Mouse (Mus musculus) kidney, adult 2 months (tissue): ENCODE data around the gene Rap1gds1. TPM values are rescaled to one million over a fixed set of nuclear protein-coding genes. Genes with fewer than 3 reads are reported as not detected.

Experiments
- DNase-seq: peaks from one replicate; pipeline ENCODE4 v3.0.0; 2021
- H3K27ac ChIP-seq: fragments of 200-500 bp; 2 replicates; pipeline ENCODE4 v1.5.1; 2012; ENCODE audit warnings: low read depth, low read length, control low read depth, inconsistent platforms; ENCODE audit not compliant: insufficient read depth
- H3K27me3 ChIP-seq: fragments of 200-500 bp; replicated peaks from 2 replicates; pipeline ENCODE4 v1.6.1; 2012; ENCODE audit warnings: mild to moderate bottlenecking, moderate library complexity, low read length, inconsistent platforms; ENCODE audit not compliant: control insufficient read depth, insufficient read depth
- H3K36me3 ChIP-seq: fragments of 200-500 bp; 2 replicates; pipeline ENCODE4 v1.6.1; 2012; ENCODE audit warnings: mild to moderate bottlenecking, moderate library complexity, low read length, inconsistent platforms; ENCODE audit not compliant: control insufficient read depth, insufficient read depth
- H3K4me1 ChIP-seq: fragments of 200-500 bp; 2 replicates; pipeline ENCODE4 v1.6.1; 2011; ENCODE audit warnings: low read length; ENCODE audit not compliant: control insufficient read depth, insufficient read depth
- H3K4me3 ChIP-seq: fragments of 200-500 bp; 2 replicates; pipeline ENCODE4 v1.5.1; 2011; ENCODE audit warnings: mild to moderate bottlenecking, low read depth, low read length, control low read depth; ENCODE audit not compliant: insufficient read depth
- CTCF ChIP-seq: fragments of 200-500 bp; conservative IDR thresholded peaks from 2 replicates; pipeline ENCODE4 v1.5.1; 2011; ENCODE audit warnings: low read depth, mild to moderate bottlenecking, control low read depth, low read length, moderate library complexity, mixed read lengths; ENCODE audit not compliant: insufficient read depth, insufficient read length
- POLR2A ChIP-seq: fragments of 200-500 bp; IDR thresholded peaks from one replicate; pipeline ENCODE4 v1.6.1; 2011; ENCODE audit warnings: low read depth, low read length, control low read depth
- WGBS: fragments of 180-500 bp; shearing (Covaris S2); methylation state at CpG from one replicate; pipeline ENCODE4 v1.1.7; 2018; 5-methylcytosine and 5-hydroxymethylcytosine counted together
- polyA plus RNA-seq: library from polyadenylated mRNA; depleted of rRNA; stranded (reverse); fragments of >200 nt; gene quantifications from 2 replicates; pipeline ENCODE4 v1.2.3, GENCODE M21; 2012

Rap1gds1 gene
- polyA plus RNA-seq, 1 experiment: 26.2 TPM

DNA sequence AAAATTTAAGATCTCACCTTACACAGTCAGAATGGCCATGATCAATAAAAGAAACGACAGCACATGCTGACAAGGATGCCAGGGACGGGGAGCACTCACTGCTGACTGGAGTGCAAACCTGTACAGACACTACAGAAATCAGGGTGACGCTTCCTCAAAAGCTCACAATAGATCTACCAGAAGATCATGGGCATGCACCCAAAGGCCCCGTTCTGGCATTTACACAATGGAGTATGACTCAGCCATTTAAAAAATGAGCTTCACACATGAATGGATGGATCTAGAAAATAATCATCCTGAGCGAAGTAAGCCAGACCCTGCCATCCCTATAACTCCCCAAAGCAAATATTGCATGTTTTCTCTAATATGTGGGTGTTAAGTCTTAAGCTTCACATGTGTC is 87.0 kb downstream of the Rap1gds1 start:
- Histone ChIP-seq H3K27ac (no peak overlapping the region), H3K4me3 (no peak overlapping the region), H3K4me1 (no peaks in the 10 kb centered on the region), H3K36me3 (no peaks in the 10 kb centered on the region), H3K27me3 (no peaks in the 10 kb centered on the region)
- DNase-seq: no peak
- TF ChIP-seq POLR2A: no peak
- no peak for TF ChIP-seq CTCF
- 88% methylated on average over 5 of the region's 5 CpGs for WGBS

- TF ChIP-seq POLR2A (no peak), CTCF (no peak)
- H3K36me3 ChIP-seq: no peaks in the 10 kb centered on the region
- 98% methylated on average over 6 of the region's 6 CpGs for WGBS
- no peak overlapping the region for H3K27ac ChIP-seq
- no peak for DNase-seq
- no peaks in the 10 kb centered on the region for H3K4me1 ChIP-seq
- H3K27me3 ChIP-seq: no peaks in the 10 kb centered on the region
- H3K4me3 ChIP-seq: no peak overlapping the region
Measured at GRCm38 (mm10) chr3:138982249-138982648, 92.8 kb downstream of the Rap1gds1 start.

DNA sequence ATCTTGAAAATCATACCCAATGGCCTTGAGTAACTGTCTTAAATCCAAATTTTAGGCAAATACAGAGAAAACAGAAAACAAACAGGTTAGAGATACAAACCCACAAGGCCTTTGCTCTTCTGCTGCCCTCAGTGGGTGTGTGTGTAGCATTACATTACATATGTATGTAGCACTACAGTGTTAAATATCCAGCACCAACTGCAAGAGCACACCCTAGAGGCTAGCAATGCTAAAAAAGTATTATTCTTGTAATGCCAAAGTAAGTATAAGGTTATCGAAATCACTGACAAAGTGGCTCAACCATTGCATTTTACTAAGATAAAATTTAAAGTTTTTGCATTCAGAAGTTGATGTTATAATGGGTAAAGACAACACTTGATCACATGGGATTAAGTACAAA is 97.6 kb downstream of the Rap1gds1 start:
- TF ChIP-seq CTCF (no peak), POLR2A (no peak)
- 100% methylated on average over 1 of the region's 1 CpGs for WGBS
- no peak for DNase-seq
- Histone ChIP-seq H3K36me3 (no peaks in the 10 kb centered on the region), H3K4me1 (no peaks in the 10 kb centered on the region), H3K27me3 (no peaks in the 10 kb centered on the region), H3K4me3 (no peak overlapping the region), H3K27ac (no peak overlapping the region)

- Histone ChIP-seq H3K27me3 (no peaks in the 10 kb centered on the region), H3K4me1 (no peaks in the 10 kb centered on the region), H3K36me3 (peaks cover 4% of the 10 kb centered on the region; the same call in 1 of the 2 replicates), H3K27ac (no peak overlapping the region), H3K4me3 (no peak overlapping the region)
- WGBS: 72% methylated on average over 9 of the region's 9 CpGs
- no peak for DNase-seq
- TF ChIP-seq POLR2A (no peak), CTCF (no peak)
Measured at GRCm38 (mm10) chr3:138967627-138968026, 107.4 kb downstream of the Rap1gds1 start.

DNA sequence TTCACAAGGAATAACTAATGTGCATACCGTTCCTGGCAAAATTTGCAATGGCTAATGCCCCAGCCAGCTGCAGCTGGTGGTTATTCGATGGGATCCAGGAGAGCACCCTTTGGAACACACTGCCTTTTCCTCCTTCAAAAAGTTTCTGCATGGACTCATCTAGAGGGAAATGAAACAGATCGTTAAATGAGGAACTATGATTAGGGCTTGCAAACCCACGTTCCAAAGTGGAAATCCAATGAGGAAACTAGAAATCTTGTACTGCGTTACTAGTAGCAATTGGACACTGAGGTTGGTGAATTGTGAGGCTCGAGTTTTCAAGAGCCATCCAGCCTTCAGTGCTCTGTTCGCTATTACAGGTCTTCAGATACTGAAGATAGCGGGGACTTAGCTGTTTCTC is 116.5 kb downstream of the Rap1gds1 start:
- WGBS: 88% methylated on average over 8 of the region's 8 CpGs
- no peak overlapping the region for H3K27ac ChIP-seq
- DNase-seq: no peak
- peaks cover 6% of the 10 kb centered on the region for H3K36me3 ChIP-seq
- TF ChIP-seq POLR2A: no peak
- TF ChIP-seq CTCF: no peak
- no peaks in the 10 kb centered on the region for H3K4me1 ChIP-seq
- H3K4me3 ChIP-seq: no peak overlapping the region
- H3K27me3 ChIP-seq: no peaks in the 10 kb centered on the region

- no peak for TF ChIP-seq CTCF
- no peak for TF ChIP-seq POLR2A
- H3K27me3 ChIP-seq: no peaks in the 10 kb centered on the region
- no peak overlapping the region for H3K27ac ChIP-seq
- DNase-seq: no peak
- H3K4me3 ChIP-seq: no peak overlapping the region
- H3K4me1 ChIP-seq: no peaks in the 10 kb centered on the region
- whole genome bisulfite sequencing: 93% methylated on average over 7 of the region's 7 CpGs
- peaks cover 3% of the 10 kb centered on the region for H3K36me3 ChIP-seq
Measured at GRCm38 (mm10) chr3:138955220-138955619, 119.8 kb downstream of the Rap1gds1 start.

DNA sequence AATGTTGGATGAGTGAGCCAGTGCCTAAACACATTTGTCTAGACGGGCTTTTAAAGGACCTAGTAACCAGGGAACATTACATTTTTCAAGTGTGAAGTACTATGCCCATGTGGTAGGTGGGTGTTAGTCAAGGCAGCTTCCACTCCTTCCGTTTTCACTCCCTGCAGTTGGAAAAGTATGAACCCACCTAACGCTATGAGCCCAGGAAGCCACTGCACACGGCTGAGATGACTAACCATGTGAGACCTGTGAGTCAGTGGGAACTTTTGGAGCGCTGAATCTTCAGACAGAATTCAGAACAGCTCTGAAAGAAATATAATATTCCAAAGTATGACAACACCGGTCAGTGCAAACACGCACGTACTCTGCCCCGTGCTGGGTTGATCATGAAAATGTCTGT is 125.9 kb downstream of the Rap1gds1 start:
- no peak for DNase-seq
- no peaks in the 10 kb centered on the region for H3K27me3 ChIP-seq
- no peak overlapping the region for H3K4me3 ChIP-seq
- no peaks in the 10 kb centered on the region for H3K4me1 ChIP-seq
- 91% methylated on average over 9 of the region's 9 CpGs for WGBS
- peaks cover 5% of the 10 kb centered on the region for H3K36me3 ChIP-seq
- TF ChIP-seq CTCF: no peak
- TF ChIP-seq POLR2A: no peak
- no peak overlapping the region for H3K27ac ChIP-seq

GRCm38 (mm10) chr3:138945516-138945915 is 129.5 kb downstream of the Rap1gds1 start:
- H3K36me3 ChIP-seq: peaks cover 5% of the 10 kb centered on the region
- no peak overlapping the region for H3K4me3 ChIP-seq
- no peaks in the 10 kb centered on the region for H3K4me1 ChIP-seq
- TF ChIP-seq POLR2A (no peak), CTCF (no peak)
- no peak for DNase-seq
- no peak overlapping the region for H3K27ac ChIP-seq
- WGBS: 96% methylated on average over 3 of the region's 3 CpGs
- no peaks in the 10 kb centered on the region for H3K27me3 ChIP-seq
